Mouse (Mus musculus): ENCODE data around the gene Tex36.

Gene Tex36

DNA sequence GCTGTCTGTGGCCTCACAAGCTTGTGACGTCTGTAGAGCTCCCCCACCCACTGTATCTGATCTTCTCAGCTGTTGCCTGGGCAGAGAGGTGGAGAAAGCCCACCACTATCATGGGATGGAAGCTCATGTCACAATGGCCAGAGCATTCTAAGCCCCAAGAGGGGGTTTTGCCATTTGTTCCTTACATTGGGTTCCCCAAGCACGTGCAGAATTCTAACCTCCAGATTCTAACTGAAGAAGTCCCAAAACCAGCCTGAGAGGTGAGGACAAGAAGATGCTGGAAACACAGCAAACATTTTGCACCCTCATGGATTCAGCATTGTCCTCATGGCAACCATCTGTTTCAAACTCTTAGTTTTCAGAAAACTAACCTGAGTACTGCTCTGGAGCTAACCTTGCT is at the start of gene Tex36:
Gene Tex36, minus strand, starts transcription at position 101 of the 400 bp plus-strand sequence.
- DNase-seq, result no peak

DNA sequence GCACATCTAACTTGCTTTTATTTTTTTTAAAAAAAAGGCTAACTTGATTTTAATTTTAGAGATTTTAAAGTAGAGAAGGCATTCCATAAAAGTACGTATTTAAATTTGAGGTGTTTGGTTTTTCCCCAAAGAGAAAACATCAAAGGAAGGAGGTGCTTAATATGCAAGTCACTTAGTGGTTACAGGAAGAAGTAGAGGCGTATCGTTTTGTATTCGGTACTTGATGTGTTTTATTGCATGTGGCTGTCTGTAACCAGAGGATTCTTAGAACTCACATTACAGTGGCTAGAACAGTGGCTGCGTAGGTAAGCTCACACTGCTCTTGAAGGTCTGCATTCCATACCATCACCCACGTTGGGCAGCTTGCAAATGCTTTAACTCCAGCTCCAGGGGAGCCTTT is 43.8 kb upstream of the Tex36 start:
- no peak for DNase-seq

DNA sequence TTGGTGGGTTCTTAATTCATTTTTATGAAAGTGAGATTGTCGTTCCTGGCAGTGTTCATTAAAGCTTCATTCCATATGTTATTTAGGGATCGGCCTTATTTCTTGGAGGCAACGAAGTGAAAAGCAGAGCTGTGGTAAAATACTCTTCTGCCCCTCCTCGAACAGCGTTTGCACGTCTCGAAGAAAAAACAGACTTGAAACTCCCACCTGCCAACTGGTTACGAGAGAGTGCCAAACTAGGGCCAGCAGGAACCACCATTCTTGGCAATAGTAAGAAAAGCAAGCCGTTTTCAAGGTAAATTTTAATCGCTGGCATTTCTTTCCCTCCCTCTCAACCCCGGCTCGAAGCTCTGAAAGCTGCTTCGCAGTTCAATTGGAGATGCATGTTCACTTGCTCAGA is 36.9 kb upstream of the Tex36 start:
- DNase-seq, result no peak

DNA sequence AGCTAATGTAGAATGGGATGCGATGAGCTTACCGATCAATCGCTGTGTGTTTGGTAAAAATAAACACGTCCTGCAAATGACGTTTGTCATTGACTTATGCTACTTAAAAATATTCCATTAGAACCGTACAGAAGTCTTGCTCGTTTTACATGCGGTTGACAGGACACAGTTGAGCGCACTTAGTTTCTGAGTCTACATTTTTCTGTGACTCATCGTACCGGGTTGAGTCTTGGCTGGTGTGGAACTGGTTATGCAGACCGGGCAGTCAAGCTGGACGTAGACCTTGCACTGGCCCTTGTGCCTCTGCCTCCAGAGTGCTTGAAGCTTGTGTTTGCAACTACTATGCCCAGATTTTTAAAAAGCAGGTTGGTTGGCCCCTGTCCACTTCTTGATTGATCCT is 36.3 kb upstream of the Tex36 start:
- DNase-seq, result peak; percentile 20

DNA sequence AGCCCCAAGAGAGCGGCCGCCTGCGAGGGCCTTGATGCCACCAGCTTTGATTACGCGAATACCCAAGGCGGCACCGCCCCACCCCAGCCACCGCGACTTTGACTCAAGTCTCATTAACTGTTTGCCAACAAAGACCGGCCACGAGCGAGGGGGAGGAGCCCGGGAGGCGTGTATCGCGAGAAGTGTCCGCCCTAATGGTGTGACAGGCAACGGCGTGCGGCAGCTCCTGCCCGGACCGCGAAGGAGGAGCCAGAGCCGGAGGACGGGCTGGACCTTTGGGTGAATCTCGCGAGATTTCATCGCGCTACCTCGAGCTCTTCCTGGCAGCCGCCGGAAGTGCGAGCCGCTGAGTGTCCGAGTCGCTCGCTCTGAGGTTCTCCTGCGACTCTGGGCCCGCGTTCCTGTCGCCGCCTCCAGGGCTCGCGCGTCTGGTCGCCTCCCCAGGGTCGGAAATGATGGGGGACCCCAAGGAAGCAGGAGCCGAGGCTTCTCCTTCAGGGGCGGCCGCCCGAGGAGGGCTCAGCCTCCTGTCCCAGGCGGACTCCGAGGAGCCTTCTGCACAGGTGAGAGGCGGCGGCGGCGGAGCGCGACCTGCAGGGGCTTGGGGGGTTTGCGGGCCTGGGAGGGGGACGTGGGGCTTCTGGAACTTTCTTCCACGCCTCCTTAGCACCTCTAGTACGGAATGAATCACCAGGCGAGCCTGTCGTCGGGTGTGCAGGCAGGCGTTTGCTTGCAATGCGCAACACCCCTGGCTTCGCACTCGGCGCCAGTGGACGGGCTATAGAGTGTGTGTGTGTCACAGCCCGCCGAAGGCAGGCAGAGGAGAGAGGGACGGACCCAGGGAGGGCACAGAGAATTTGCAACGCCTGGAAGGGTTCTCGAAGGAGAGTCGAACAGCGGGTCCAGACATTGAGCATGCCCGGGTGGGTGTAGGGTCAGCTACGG is 35.7 kb upstream of the Tex36 start, which contains the start of gene Edrf1:
Gene Edrf1, plus strand, starts transcription at position 183 of the 945 bp plus-strand sequence.
- peak; percentile 99 for DNase-seq

DNA sequence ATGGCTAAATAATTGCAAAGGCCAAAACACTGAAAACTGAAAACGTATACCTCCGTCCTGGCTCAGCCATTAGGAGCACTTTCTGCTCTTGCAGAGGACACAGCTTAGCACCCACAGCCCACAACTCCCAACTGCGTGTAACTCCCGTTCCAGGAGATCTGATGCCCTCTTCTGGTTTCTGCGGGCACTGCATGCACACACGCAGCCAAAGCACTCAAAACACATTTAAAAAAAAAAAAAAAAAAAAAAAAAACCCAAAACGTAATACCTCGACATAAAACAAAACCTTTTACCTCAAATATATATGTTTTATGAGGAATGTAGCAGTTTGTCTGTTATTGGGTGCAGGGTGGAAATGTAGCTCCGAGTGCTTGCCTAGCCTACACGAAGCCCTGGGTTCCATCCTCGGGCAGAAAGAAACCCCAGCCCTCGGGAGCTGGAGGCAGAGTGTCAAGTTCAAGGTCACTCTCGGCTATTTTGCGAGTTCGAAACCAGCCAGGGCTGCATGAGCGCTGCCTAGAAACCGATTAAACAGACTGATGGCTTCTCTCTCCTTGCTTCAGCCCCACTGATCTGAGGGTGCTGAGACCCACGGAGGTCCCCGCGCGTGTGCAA is 34.9 kb upstream of the Tex36 start:
- DNase-seq, result peak; percentile 89

DNA sequence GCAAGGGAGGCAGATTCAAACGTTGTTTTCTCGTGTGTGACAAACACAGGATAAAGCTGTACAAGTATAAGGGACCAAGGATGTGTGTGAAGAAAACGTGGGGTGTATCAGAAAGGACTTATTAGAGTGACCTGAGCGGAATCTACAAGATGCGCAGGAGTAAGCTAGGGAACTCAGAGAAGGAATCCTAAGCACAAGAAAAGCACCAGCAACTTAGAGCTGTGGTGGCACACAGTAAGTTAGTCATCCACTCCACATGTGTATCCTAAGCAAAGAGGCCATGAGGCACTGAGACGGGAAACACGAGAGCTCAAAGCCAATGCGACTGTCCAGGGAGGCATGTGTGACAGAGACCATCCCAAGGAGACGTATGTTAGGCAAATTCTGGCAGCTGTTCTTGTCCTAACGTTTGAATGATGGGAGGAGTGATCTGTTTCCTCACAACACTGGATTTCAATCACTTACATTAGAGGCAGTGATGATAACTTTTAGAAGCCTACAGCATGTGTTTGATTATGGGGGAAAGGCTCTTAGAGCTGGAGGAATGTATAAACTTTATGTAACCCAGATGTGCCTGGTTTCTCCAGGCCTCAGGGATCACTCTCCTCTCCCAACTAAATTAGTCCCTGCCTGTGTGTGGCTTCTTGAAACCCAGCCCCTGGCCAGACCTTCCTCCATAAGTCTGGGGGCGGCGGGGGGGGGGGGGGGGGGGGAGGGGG is 33.1 kb upstream of the Tex36 start:
- no peak for DNase-seq

DNA sequence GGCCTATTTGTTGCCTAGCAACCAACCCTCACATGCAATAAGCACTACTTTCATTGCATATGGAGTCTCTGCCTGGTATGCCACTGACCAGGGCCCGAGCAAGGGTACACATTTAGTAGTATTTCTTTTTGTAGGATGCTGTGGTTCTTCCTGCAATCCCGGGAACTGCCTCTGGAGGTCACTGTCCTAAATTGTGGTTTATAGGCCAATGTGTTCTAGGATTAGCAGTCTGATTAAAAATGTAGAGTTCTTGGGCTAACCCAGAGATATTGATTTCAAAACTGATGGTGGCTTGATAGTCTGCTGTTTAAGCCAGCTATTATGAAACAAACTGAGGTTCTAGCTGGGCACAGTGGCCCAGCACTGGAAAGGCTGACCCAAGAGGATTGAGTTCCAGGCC is 30.5 kb upstream of the Tex36 start:
- DNase-seq, result peak; percentile 69

DNA sequence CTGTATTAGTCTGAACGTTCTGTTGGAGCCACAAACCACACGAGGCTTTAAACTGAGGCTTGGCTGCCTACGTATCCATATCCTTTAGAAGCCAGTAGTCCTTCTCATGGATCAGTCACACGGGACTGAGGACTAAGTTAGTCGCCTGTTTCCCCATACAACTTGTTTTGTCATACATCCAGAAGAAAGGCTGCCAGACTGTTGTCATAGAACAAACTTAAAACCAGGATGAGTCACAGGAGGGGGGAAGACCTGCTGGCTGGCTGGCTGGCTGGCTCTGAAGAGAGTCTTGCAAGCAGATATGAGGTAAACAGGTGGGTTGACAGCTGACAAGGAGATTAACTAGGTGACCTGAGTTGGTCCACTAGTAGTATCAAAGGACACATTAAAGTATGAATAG is 28.9 kb upstream of the Tex36 start:
- no peak for DNase-seq

DNA sequence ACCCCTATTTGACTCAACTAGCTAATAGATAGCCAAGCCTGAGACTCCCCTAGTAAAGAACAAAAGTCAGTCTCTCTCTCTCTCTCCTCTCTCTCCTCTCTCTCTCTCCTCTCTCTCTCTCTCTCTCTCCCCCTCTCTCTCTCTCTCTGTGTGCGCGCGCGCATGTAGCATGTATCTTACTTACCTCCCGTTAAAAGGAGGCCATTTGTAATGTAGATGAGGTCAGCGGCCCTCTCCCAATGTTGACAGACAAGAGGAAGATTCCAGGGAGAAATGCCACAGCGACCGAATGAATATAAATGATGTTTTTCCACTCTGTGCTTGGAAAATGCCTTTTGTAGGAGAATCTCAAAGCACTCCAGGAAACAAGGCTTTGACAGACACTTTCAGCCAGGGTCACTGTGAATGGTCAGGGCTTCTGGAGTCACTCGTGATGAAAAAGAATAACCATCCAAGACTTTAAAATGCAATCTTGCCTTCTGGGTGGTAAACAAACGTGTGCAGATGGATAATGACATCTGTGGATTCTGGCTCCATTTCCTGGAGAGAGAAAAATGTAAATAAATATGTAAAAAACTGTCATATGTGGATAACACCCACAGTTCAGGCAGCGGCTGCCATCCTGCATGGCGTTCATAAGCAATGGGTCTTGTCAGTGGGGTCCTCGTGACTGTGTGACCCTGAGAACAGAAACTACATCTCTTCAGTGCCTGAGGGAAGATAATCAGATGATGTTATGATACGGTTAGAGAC is 25.4 kb upstream of the Tex36 start:
- DNase-seq, result no peak

DNA sequence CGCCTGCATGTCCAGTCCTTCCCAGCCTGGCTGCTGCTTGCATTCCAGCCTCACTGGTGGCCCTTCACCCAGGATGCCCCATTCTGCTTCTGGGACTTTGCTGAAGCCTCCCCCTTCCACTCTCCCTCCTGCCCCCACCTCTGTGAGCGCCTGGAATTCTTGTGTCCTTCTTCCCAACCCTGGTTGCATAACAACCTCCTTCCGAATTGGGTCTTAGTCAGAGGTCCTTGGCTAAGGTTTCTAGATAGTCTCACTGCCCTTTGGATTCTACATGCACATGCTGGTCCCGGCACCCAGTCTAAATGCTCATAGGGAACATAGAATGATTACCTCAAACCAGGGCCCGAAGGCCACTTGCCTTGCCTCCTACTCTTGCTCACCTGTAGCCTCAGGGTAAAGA is 21.3 kb upstream of the Tex36 start:
- DNase-seq, result no peak

DNA sequence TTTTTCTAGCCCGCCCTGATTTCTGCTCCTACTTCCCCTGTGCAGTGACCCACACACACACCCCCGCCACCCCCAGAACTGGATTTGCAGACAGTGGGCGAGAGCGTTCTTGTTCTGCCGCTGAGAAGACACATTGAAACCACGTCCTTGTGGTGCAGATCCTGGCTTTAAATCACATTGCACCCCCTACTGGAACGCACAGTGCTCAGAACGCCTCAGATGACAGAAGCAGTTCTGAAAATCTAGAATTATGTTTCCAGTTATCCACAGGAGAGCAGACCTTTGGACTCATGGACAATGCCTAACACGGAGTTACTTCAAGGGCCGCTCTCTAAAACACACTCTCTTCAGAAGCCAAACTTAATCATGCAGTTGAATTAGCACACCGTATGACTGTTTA is 18.8 kb upstream of the Tex36 start:
- DNase-seq, result peak; percentile 10

DNA sequence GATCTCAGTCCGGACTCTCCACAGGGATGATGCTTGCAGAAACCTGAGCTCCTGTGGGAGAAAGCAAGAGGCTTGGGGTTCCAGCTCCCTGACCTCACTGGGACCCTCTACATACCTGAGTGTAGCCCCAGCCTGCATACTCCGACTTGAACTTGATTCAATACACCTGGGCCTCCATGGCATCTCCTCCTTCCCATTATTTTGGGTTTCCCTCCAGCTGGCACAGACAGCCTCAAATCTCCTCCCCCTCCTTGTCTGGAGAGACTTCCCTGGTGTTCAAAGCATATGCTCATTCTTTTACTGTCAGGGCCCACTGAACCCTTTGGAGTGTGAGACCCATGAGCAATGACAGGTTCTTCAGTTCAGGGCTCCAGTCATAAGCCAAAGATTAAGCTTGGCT is 11.0 kb upstream of the Tex36 start:
- DNase-seq, result no peak

DNA sequence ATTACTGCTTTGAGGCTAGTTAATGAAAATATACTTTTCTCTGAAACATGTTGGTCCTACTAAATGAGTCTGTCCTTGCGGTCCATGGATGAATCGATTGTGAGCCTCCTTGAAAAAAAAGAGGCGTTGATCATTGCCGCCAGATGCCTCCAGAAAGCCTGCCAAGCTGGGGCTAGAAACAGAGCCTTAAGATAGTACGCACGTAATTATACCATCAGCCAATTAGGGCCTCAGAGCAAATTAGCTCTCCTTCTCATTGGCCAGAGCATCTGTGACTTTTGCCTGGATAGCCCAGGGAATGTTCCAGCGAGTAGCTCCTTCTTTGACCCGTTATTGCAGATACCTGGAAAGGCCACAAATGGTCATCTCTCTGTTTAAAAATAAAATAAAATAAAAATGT is 7.6 kb upstream of the Tex36 start:
- no peak for DNase-seq

DNA sequence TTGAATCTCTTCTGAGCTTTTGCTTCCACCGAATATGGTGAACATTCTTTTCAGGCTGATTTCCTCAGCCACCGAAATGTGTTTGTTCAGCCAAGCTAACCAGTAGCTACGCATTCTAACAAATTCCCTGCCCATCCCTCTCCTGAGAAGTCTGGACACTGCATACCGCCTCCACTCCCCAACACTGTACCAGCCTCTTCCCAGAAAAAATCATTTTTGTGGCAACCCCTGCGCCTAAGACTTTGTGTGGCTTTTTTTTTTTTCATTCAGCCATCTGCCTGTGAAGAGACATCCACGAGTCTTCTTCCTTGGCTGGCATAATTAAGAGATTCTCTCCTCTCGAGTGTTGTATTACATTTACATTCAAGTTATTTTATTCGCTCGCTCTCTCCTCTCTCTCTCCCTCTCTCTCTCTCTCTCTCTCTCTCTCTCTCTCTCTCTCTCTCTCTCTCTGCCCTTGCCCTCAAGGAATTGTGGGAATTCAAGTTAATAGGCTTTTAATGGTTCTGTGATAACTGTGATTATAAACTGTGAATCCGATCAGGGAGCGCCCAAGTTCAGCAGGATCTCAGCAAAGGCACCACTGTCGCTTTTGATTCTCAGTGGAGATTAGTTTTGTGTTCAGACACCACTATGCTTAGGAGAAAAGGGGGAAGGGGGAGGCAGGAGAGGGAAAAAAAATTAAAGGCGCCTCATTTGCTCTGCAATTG is 6.8 kb upstream of the Tex36 start:
- DNase-seq, result no peak

DNA sequence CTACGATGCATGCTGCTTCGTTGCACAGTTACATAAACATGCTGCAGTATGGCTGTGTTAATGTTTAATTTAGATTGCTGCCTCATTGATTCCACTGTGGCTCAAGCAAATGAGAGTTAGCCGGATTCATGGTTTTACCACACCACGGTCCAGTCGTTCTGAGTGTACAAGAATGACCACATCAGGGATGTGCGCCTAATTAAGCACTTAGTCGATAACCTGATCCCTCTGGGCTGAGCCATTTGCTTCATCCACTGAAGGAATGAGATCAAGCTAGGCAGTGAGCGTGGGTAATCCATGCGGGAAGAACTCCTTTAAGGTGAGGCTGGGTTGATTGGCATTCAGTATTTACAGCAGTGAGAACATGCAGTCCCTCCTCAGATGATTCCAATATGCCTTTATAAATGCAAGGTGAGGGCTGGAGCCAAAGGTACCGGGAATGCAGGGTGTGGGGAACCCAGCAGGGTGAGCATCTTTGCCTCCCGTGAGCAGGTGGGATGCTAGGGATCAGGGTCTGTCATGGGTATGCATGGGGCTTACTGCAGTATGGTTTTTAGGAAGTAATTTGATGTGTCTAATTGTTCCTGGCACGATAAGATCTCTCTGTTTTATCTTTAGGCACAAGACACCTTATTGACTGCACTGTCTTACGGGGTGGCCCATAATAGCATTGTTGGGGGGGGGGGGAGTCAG is 6.1 kb upstream of the Tex36 start:
- no peak for DNase-seq

DNA sequence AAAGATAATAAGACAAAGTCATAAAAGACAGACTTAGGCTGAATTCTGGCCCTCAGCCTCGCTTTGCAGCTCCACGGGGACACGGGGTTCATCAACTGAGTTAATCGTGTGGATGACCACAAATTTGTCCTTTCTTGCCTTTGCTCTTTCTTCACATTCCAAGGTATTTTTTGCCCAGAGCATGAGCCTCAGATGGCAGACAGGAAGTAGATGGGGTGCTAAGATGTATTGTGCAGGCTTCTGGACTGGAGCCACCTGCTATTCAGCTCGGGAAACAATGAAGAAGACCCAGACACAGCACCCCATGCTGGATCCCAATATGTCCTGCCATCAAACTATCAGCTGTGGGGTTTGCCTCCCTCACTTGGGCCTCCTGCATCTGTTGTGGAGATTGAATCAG is 5.4 kb upstream of the Tex36 start:
- DNase-seq, result no peak

DNA sequence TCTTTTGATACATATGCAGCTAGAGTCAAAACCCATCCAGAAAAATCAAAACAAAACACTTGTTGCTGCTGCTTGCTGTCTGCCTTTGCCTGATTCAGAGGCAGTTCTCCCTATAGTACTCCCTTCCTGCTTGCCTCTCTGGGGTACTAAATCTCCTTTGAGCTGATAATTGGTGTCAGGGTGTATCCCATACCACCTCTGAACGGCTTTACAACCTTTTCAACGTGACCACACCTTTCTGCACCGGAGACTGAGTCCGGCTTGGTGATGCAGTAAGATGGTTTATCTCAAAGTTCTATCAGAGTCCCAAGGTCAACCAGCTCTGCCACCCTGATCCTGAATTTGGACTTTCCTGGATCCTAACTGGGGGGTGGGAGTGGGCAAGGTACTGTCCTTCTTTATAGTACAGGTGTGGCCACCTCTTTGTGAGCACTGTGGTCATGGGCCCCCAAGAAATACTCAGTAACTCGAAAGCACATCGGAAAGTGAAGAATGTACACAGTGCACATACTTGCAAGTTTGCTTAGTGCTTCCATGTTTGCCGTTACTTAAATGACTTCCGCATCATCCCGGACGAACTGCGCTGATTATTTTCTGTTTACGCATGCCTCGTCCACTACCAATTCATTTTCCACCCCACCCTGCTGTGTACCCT is 2.6 kb upstream of the Tex36 start:
- DNase-seq, result no peak

DNA sequence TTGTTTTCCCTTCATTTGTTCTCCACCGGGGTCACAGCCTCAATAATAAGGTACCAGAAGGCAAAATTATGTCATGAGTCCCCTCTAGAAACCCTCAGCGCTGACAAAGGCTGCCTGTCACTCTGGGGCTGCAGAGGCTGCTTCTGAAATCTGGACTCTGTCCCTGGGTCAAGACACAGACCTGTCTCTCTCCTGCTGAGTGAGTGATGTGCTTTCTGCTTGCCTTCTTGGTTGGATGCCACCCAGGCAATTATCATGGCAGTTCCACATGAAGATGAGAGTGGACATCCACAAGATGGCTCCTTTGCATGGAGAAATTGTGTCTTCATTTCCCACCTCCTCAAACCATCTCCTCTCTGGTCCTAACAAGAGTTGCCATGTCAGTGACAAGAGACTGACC is 1.2 kb upstream of the Tex36 start:
- DNase-seq, result peak; percentile 9

DNA sequence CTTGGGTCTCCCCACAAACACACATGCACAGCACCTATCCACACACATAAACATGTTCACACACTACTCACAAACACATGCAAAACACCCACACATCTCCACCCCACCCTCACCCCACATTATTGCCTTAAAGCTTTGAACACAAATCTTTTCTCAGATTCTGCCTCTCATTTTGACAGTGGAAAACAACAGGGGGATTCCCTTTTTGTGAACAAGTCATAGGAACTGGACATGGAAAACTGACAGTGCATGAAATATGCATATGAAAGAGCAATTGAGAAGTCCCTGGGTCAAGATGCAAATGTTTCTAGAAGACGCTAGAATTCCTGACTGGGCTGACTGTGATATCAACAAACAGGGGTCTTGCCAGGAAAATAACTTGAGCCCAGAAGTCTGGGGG is 1.4 kb downstream of the Tex36 start:
- DNase-seq, result no peak

DNA sequence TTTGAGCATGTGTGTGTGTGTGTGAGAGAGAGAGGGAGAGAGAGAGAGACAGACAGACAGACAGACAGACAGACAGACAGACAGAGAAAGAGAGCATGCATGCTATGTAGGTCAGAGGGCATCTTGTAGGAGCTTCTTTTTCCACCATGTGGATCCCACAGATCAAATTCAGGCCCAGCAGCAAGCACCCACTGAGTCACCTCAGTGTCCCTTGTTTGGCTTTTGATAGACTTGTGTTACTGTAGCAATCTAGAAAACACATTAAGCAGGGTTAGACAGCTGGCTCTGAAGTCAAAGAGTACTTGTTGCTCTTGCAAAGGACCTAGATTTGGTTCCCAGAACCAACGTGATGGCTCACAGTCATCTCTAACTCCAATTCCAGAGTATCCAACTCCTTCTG is 10.2 kb downstream of the Tex36 start:
- DNase-seq, result no peak

Measured in kidney, adult 18-20 months (tissue).